Mouse (Mus musculus) frontal cortex, adult 2 months (tissue): ENCODE measurements at regions not wholly inside any gene's neighbourhood (a gene's known extent, or its start where the extent isn't known, plus 50 kb on each side); places are given as distances from the start of the nearest gene placed in this dataset.
A peak's percentile ranks its signal among the peaks of the same experiment; 100 is the strongest.

Experiments
- DNase-seq, 2 experiments: peaks; one replicate each; pipeline ENCODE4 v3.0.0; 2022; ENCODE audit warnings: low spot score in 1 of 2; ENCODE audit errors: extremely low spot score in 1 of 2

DNA sequence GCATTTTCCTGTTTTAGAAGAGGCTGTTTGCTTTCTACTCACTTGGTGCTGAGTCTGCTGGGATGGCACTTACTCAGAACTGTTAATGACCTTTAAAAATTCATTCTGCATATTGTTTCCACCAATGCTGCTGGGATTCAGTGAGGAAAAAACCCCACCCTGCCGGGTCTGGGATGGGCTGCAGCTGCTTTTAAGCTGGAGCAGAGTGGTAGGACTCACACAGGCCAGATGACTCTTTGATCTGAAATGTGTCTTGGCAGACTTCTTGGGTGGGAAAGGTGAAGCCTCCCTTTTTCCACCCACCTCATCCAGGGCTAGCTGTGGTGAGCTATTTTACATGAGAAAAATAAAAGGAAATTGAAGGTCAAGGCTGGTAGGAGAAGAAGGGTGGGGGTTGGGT is 56.4 kb upstream of the Ddhd1 start:
- DNase-seq, result no peak

DNA sequence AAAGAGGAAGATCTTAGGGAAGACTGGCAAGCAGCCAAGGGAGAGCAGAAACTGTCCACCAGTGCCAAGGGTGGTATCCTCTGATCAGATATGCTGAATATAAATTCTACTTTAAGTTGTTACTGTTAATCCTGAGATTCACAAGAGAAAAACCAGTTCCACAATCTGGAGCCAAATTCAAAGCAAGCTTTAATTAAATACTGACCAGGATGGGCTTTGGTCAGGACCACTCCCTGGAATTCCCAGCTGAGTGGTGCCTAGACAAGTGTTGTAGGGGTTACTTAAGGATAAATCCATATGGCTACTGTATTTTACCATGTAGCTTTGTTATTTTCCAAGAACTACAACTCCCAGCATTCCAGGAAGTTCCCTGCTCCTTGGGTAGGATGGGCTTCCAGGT is 56.8 kb upstream of the Ddhd1 start:
- DNase-seq, result no peak

DNA sequence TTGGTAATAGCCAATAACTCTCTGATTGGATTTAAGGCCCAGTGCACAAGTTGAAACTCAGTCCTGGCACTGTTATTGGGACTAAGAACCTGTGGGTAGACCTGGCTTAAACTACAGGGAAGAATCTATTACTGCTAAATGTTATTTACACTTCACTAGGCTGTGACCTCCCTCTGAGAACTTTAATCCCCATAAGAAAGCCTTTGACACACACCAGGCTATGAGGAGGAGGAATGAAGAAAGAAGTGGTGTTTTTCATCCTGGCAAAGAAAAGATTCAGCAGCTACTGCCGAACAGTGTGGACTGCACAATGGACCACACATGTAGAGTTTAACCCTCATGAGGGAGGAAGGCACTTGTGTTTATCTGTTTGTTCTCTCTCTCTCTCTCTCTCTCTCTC is 58.2 kb upstream of the Ddhd1 start:
- DNase-seq, result no peak

DNA sequence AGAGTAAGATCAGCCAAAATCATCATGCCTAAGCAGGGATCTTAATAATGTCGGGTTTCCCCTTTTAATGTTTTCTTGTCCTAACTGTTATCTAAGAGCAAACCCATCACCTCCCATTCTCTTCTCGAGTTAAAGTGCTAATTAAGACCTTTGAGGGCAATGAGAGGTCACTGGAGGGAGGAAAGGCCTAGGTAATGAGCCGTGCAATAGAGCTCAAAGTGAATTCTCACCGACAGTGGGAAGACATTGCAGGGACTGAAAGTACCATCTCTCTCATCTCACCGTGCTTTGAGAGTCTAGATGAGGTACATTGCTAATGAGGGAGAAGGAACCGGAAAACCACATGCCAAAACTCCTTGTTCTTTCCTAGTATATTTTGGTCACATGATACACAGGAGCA is 64.9 kb upstream of the Ddhd1 start:
- no peak for DNase-seq

DNA sequence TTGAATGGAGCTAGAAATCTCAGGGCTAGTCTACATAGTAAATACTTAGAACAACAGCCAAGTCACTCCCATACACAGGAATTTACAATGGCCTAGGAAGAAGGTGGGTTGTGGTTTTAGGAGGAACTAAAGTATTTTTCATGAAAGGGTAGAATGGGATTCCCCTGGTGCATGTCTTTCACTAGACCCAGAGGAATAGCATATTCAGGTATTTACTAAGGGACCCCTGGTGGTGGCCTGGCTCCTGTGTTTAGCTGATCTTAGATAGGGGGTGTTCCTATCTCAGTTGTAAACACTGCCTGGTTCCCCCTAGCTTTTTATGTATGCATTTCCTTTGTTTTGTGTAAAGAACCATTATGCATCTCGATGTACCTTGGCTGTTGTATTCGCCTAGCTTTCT is 66.4 kb upstream of the Ddhd1 start:
- no peak for DNase-seq

DNA sequence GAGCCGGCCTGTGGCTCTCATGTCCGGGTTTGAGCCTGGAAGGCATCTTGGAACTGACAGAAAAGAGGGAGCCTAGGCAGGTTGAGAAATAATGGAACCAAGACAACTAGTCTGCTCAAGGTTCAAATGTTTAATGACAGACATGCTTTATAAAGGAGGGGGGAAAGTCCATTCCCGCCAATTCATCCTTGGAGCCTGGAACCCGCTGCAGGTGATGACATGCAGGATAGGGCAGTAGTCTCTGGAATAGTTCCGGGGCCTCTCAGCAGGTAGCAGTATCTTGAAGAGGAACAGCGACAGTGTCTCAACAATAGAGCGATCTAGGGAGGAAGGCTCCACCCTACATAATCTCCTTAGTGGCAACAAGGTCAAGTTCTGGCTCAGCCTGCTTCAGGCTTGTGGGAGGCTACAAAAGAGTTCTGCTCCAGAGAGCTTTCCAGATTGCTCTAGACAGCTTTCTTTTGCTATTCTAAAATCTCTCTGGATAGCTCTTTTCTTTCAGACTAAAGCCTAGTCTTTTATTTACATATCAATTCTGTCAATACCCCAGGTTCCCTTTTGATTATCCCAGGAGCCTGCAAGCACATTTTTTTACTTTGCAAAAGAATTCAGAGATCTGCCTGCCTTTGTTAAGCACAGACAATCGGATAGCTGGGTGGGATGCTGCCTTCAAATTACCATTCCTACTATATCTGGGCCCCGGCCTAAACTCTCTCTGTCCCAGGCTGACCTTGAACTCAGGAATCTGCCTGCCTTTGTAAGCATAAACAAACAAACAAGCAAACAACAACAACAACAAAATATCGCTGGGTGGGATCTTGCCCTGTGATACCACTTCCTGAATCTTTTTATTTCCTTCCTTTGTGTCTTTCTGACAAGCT is 76.8 kb upstream of the Ddhd1 start:
- no peak for DNase-seq

DNA sequence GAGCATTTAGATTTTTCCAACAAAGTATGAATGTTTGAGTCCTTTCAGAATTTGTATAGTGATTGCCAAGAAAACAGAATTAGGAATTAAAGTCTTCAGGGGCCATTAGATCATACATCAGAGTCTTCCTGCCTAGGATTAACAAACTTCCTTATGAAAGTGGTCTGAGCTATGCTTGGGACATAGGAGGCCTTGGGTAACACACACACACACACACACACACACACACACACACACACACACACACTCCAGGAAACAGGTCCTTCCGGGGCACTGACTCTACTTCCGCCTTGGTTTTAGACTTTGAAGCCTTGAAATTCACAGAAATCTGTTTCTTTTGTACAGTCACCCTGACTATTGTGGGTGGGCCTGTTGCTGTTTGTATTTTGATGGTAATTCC is 80.0 kb upstream of the Ddhd1 start:
- no peak for DNase-seq

DNA sequence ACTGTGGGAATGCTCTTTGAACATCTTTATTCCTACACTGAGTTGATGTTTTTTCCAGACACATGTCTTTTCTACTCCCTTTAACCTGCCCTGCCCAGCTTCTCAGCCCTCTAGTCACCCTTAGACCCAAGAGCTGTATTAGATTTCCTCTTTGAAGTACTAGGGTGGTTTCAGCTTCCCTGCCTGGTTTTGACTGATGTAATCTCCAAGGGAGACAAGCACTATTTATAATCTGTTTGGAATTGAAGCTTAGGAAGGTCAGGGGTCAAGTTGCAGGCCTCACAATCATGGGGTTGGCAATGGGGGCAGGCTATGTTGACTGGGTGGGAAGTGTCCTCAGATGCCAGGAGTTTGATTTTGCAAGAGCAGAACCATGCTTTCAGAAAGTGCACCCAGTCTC is 81.7 kb upstream of the Ddhd1 start:
- DNase-seq, result no peak

DNA sequence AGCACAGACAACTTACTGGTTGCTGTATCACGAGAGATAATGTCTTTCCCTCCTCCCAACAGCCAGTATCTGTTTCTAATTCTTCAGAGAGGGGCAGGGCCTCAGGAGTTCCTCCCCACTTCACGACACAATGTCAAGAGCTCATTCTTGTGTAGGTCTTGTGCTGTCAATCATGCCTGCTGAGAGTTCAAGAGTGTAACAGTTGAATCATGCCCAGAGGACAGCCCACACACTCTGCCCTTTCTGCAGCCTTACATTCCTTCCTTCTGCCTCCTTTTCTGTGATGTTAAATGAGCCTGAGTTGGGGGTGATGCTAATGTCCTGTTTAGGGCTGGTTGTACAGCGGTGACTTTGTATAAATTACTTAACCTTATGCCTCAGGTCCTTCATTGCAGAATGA is 82.7 kb upstream of the Ddhd1 start:
- DNase-seq, result no peak

DNA sequence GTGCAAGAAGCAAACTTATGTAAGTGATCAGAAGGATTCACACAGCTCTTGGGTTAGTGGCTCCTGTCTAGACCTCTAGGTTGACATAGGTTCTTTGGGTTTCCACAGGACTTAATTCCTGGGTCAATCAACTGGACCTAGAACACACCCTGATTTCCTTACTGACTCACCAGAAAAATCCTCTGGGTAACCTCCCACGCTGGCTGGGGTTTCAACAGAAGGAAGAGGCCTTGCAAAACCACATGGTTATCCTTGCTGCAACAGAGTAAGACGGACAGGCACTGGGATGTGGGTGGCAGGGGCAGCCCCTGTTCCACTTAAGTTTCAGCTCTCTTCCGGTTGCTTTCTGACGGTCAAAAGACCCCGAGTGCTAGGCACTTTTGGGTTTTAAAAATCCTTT is 88.2 kb upstream of the Ddhd1 start:
- no peak for DNase-seq

DNA sequence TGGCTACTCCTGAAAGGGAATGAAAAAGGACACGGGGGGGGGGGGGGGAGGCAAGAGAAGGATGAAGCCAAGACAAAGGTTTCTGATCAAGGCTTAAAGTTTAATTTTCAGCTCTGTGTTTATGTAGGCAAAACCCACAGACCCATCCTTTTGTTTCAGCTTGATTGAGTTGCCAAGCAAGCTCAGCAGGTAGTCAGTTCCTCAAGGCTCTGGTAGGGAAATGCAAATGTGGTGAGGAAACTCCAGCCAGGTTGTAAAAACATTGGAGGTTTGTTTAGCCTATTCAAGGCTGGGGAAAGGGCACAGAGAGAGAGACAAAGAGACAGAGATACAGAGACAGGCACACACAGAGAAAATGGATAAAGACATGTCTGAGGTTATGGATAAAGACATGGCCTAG is 99.4 kb upstream of the Ddhd1 start:
- no peak for DNase-seq

DNA sequence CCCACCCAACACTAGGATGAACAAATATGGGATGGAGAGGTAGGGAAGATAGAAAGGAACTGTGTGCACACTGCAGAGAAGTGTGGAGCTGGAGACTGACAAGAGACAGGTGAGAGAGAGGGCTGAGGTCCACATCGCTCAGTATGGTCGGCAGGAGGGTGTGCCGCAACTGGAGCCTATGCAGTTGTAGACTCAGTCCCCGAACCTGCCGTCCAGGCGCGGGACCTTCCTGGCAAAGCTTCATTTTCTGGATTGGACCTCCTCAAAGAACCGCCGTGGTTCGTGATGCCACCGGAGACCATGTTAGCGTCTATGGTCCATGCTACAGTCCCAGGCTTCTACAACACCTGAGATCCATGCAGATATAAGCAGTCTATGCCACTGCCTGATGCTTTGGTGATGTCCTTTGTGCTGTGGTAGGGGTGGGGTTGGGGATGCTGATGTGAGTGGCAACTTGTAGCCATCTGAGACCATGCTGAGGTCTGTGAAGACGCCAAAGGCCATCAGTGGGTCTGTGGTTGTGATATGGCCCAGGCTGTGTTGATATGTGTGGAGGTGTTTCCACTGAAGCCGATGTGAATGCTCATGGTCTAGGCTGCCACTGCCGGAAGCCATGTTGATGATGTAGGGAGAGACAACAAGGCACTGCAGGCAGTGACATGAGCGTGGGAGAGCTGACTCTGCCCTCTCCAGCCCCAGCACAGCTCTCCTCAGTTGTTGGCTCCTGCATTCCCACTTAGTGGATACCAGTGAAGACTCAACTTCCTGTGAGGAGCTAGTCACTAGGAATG is 103.1 kb upstream of the Ddhd1 start:
- no peak for DNase-seq

DNA sequence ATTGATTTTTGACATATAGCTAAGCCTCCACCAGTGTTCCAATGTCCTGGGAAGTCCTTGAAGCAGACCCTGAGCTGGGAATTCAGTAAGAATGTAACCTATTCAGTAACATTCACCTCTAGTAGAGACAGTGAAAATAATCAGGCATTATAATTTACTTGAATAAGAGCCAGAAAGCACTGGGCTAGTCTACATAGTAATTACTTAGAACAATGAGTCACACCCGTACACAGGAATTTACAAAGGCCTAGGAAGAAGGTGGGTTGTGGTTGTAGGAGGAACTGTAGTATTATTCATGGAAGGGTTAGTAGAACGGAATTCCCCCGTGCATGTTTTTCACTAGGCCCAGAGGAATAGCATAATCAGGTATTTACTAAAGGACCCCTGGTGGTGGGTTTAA is 106.3 kb upstream of the Ddhd1 start:
- DNase-seq, result no peak

DNA sequence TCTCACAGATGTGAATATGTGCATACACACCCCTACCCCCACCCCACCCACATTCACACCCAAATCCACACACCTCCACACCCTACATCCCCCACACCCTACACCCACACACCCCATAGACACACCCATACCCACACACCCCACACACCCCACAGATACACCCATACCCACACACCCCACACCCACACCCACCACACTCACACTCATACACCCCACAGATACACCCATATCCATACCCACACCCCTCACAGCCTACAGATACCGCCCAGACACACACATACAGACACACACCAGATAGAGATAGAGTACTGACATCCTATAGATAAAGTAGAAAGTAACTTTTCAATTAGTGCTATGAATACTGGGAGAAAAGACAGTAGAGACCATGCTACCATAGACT is 108.6 kb upstream of the Ddhd1 start:
- no peak for DNase-seq

DNA sequence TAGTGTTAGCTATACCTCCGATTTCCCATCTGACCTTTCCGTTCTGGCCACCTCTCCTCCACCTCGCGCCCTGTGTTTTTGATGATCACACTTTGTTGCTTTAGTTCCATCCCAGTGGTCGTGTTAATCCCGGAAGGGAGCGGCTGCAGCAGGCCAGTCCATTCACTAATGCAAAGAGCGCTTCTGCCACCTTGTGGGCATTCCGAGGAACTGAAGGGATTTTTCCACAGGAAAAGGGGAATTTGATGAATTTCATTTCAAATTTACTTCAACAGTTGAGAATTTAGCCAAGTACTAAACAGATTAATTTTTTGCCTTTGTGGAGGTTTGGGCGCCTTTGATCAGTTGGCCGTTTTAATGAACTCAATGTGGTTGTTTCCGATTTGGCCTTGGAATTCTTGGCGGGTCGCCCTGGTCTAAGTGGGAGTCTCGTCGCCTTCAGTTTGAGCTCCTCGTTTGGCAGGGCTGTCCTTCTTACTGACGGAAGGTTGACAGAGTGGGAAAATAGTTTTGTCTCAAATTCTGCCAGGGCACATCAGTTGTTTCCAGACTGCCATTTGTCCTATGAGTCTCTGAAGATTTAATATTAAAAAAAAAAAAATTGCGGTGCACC is 114.8 kb upstream of the Ddhd1 start:
- DNase-seq, result peak in 1 of 2 experiments; percentile 78

DNA sequence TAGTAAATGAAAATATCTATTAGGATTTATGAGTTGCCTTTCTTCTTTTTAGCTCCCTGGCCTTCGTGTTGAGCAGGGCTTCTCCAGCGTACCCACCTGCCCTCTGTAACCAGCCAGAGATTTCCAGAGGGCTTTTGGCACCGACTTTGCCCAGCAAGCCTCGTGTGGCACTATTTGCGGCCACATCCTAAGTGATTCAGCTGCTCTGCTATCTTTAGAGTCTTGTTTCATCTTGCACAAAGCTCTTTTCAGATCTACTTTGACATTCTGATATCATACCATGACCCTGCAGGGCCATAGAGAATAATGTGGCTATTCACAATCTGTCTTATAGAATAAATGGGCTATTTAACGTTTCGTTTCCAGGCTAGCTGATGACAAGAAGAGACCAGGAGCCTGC is 115.4 kb upstream of the Ddhd1 start:
- peak in 1 of 2 experiments; percentile 16 for DNase-seq

DNA sequence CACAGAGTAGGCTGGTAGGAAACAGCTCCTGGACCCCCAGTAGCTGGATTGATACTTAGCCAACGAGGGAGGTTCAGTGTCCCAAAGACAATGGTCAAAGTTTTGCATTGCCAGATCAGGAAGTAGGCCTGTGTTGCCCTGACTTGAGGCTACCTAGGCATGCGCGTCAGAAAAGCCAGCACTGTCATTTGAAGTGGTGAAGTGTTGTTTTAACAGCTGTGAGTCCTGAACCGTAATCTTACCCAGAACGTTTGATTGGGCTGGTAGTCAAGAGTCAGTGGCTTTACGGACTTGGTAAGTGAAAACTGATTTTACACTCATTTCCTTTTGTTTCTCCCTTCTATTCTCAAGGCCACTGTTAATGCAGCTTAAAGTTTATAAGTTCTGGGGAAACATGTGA is 123.9 kb upstream of the Ddhd1 start:
- DNase-seq, result no peak

DNA sequence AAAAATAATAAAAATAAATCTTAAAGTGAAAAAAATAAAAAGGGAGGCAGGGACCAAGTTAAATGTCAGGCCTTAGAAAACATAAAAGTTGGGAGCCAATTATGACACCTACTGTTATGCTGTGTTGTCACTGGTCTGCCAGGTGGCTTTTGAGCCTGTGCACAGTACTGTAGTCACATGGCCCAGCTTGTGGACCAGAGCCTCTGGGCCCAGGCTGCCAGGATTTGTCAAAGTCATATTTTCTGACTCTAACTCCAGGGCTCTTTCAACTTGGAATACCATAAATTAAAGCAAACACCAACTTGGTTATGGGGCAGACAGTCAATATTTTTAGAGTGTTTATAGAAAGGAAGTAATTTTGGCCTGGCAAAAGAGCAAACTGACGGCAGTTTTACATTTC is 137.0 kb upstream of the Ddhd1 start:
- no peak for DNase-seq

DNA sequence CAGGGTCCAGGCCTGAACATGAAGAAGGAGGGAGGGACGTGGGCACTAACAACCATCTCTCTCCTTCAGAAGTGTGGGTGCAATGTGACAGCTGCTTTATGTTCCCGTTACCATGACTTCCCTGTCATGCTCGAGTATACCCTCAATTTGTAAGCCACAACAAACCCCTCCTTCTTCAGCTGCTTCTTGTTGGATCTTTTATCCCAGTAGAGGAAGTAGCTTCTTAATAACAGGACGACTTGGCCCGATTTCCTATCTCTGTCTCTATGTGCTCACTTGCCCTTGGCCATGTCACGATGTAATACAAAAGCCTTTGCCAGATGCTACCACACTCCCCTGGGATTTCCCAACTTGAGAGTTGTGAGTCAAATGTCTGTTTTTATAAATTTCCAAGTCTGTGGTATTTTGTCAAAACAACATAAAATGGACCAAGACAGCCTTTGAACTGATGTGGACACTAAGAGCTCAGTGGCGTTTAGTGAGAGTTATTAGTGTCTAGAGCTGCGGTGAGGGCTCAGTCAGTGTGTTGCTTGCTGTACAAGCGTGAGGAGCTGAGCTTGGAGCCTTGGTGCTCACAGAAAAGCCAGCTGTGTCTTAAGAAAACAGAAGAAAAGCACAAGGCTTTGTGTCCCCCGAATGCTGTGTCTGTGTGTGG is 138.8 kb upstream of the Ddhd1 start:
- DNase-seq, result no peak

DNA sequence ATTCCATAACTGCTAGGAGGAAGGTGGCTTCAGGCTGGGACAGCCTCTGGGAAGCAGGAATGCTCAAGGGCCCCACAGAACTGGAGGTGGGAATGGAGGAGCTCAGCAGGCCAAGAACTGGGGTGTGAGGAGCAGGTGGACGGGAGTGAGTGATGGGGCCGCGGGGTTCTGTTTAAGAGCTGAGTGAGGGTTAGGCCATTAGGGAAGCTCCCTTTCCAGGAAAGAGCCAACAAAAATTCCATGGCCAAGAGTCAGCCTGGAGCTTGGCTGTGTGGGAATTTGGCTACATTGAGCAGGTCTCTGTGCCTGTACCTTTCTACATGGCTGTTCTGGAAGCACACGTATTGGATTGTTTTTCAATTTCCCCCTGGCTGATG is 139.4 kb upstream of the Ddhd1 start:
- DNase-seq, result no peak

DNA sequence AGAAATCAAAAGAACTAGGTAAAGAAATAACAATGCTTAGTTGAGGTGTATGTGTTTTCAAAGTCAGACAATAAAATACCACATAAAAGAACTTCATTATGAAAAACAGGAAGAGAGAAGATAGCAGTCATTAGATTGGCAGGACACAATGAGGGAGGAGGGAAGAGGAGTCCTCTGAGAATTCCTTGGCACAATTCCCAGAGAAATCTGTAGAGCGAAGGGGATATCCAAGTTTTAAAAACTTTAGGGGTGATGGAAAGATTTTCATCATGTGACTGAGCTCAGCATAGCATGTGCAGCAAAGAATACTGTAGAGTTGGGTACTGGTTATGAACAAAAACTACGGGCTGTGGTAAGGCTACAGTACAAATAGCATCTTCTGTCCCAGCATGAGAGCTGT is 141.3 kb upstream of the Ddhd1 start:
- DNase-seq, result no peak
